Mouse (Mus musculus): ENCODE results near the gene 2510009E07Rik. TPM values are rescaled to one million over a fixed set of nuclear protein-coding genes. Genes with fewer than 3 reads are reported as not detected.
A peak's percentile ranks its signal among the peaks of the same experiment; 100 is the strongest.

Gene 2510009E07Rik
- total and polyA plus RNA-seq, 3 experiments: not detected

DNA sequence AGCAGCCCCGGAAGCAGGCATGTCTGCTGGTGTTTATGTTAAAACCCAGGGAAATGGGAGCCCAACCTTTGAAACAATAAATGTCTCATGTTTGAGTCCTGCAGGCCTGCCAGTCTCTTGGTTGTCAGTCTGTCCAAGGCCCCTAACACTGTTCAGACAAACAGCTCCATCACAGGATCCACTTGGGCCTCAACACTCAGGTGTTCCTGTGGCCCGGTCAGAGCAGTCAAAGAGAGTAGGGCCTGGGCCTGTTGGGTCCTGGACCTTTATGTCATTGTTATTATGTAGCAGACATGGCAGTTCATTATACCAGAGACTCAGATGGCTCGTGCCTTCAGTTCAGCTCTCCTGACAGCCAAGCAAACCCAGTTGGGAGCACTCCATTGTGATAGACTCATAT, 49.9 kb downstream of the 2510009E07Rik start:
- dilution Hi-C loops (cut with MboI; ENCODE audit: extremely low pct_ligation_motif_present, extremely low pct_unique_long_range_greater_than_20kb, low sequenced_read_pairs): no loop called here

DNA sequence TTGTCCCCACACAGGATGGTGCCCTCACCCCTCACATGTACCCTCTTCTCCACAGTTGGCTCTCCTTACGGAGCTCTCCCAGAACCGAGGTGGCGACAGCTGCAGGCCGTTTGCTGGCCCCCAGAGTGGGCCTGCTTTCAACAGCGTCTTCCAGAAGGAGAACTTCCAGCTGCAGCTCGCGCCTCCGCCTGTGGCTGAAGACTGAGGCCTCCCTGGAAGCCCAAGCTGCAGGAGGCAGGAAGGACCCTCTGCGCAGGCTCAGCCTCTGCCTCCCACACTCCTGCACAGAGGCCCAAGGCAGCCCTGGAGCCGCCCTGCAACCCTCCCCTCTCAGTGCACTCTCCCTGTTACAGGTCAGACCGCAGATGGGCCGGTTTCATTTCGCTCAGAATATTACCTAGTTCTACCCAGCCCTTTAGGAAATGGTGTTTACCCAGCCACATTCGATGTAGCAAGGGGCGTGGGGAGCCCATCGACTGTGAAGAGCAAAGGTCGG, 50.4 kb downstream of the 2510009E07Rik start:
- H3K27ac ChIP-seq (ENCODE audit: insufficient read depth, low read depth): no peak overlapping the region
- no peaks in the 10 kb centered on the region for H3K27me3 ChIP-seq (replicated peaks)
- H3K4me1 ChIP-seq (ENCODE audit: control insufficient read depth in 1 of 2, insufficient read depth in 2 of 2): peaks cover 28 to 73% of the 10 kb centered on the region in 2 experiments
- in situ Hi-C loops (cut with MboI; ENCODE audit: low pct_ligation_motif_present, low pct_unique_long_range_greater_than_20kb, low sequenced_read_pairs): no loop called here
- H3K4me3 ChIP-seq (replicated peaks in 1 of 3; ENCODE audit: low read depth in 2 of 3, low read length in 2 of 3, poor library complexity in 1 of 3): peak overlapping the region in 1 of 3 experiments; percentile 26
- H3K36me3 ChIP-seq (replicated peaks in 1 of 2; ENCODE audit: control insufficient read depth in 1 of 2, insufficient read depth in 1 of 2, low read length in 1 of 2): peaks cover 0 to 16% of the 10 kb centered on the region in 2 experiments
- no peak for DNase-seq (ENCODE audit: extremely low read depth)
- no peaks in the 10 kb centered on the region for H3K79me2 ChIP-seq (replicated peaks; ENCODE audit: control insufficient read depth, extremely low read depth, insufficient read depth, poor library complexity, severe bottlenecking)
- dilution Hi-C loops (cut with MboI; ENCODE audit: extremely low pct_ligation_motif_present, extremely low pct_unique_long_range_greater_than_20kb, low sequenced_read_pairs): no loop called here
- H3K4me2 ChIP-seq (ENCODE audit: insufficient read depth, low read depth, poor library complexity, severe bottlenecking): no peak overlapping the region
- no peaks in the 10 kb centered on the region for H3K9me3 ChIP-seq (replicated peaks; ENCODE audit: low read length)
- no peak overlapping the region for H3K9ac ChIP-seq (ENCODE audit: insufficient read depth, low read depth)
- no peak for TF ChIP-seq E2F4 (IDR thresholded peaks at IDR 0.05; ENCODE audit: insufficient replicate concordance, low read depth, low read length)
- peak; percentile 71 for TF ChIP-seq NRF1 (IDR thresholded peaks at IDR 0.05; ENCODE audit: low read depth, low read length)
- TF ChIP-seq CHD1 (IDR thresholded peaks at IDR 0.05; ENCODE audit: low read depth, low read length): no peak
- TF ChIP-seq KAT2A (IDR thresholded peaks at IDR 0.05; ENCODE audit: insufficient replicate concordance, low read length): no peak

More for the DNA sequence above, 49.9 kb downstream of the 2510009E07Rik start:
- Histone ChIP-seq H3K36me3 (replicated peaks in 1 of 2; ENCODE audit: control insufficient read depth in 1 of 2, insufficient read depth in 1 of 2, low read length in 1 of 2) (peaks cover 0 to 16% of the 10 kb centered on the region in 2 experiments), H3K4me3 (replicated peaks in 1 of 3; ENCODE audit: low read depth in 2 of 3, low read length in 2 of 3, poor library complexity in 1 of 3) (no peak overlapping the region), H3K4me1 (ENCODE audit: control insufficient read depth in 1 of 2, insufficient read depth in 2 of 2) (peaks cover 28 to 76% of the 10 kb centered on the region in 2 experiments), H3K79me2 (replicated peaks; ENCODE audit: control insufficient read depth, extremely low read depth, insufficient read depth, poor library complexity, severe bottlenecking) (no peaks in the 10 kb centered on the region), H3K27me3 (replicated peaks) (no peaks in the 10 kb centered on the region), H3K4me2 (ENCODE audit: insufficient read depth, low read depth, poor library complexity, severe bottlenecking) (no peak overlapping the region), H3K9me3 (replicated peaks; ENCODE audit: low read length) (no peaks in the 10 kb centered on the region), H3K27ac (ENCODE audit: insufficient read depth, low read depth) (no peak overlapping the region), H3K9ac (ENCODE audit: insufficient read depth, low read depth) (no peak overlapping the region)
- in situ Hi-C loops (cut with MboI; ENCODE audit: low pct_ligation_motif_present, low pct_unique_long_range_greater_than_20kb, low sequenced_read_pairs): no loop called here
- DNase-seq (ENCODE audit: extremely low read depth): no peak
- no peak for TF ChIP-seq CTCF (conservative IDR thresholded peaks at IDR 0.05 in 1 of 2, IDR thresholded peaks at IDR 0.05 in 1 of 2; ENCODE audit: low read depth in 2 of 2, low read length in 2 of 2)
- no peak for TF ChIP-seq JUND (conservative IDR thresholded peaks at IDR 0.05; ENCODE audit: low read depth, low read length)
- no peak for TF ChIP-seq MYC (IDR thresholded peaks at IDR 0.05; ENCODE audit: low read depth, low read length)
- TF ChIP-seq CHD1 (IDR thresholded peaks at IDR 0.05; ENCODE audit: low read depth, low read length): no peak
- no peak for TF ChIP-seq EP300 (IDR thresholded peaks at IDR 0.05; ENCODE audit: low read length)
- TF ChIP-seq MXI1 (IDR thresholded peaks at IDR 0.05; ENCODE audit: low read depth, low read length): no peak
- no peak for TF ChIP-seq SIN3A (IDR thresholded peaks at IDR 0.05; ENCODE audit: low read length)
- TF ChIP-seq KAT2A (IDR thresholded peaks at IDR 0.05; ENCODE audit: insufficient replicate concordance, low read length): no peak
- no peak for TF ChIP-seq RCOR1 (conservative IDR thresholded peaks at IDR 0.05; ENCODE audit: low read depth, low read length)
- no peak for TF ChIP-seq MAFK (IDR thresholded peaks at IDR 0.05; ENCODE audit: insufficient replicate concordance, low read length)
- TF ChIP-seq ZKSCAN1 (IDR thresholded peaks at IDR 0.05; ENCODE audit: borderline replicate concordance, low read depth, low read length): no peak
- no peak for TF ChIP-seq ETS1 (conservative IDR thresholded peaks at IDR 0.05; ENCODE audit: low read depth, low read length)
- TF ChIP-seq ZC3H11A (IDR thresholded peaks at IDR 0.05; ENCODE audit: low read depth, low read length): no peak
- TF ChIP-seq JUN (IDR thresholded peaks at IDR 0.05; ENCODE audit: insufficient read depth, low read depth, low read length): no peak
- TF ChIP-seq GABPA (IDR thresholded peaks at IDR 0.05; ENCODE audit: insufficient replicate concordance, low read depth, low read length): no peak
- no peak for TF ChIP-seq HCFC1 (IDR thresholded peaks at IDR 0.05; ENCODE audit: low read depth, low read length)
